Mouse (Mus musculus) myocyte (in vitro differentiated cells): Measurements from ENCODE around the gene Frem1. TPM values are rescaled to one million over a fixed set of nuclear protein-coding genes. Genes with fewer than 3 reads are reported as not detected.

Experiments
- H3K27me3 ChIP-seq: one replicate; pipeline ENCODE4 v1.6.1; 2011; ENCODE audit not compliant: control insufficient read depth, insufficient read depth, insufficient read length
- H3K36me3 ChIP-seq: one replicate; pipeline ENCODE4 v1.6.1; 2011; ENCODE audit not compliant: control insufficient read depth, insufficient read depth
- H3K4me2 ChIP-seq: one replicate; pipeline ENCODE4 v1.6.1; 2011; ENCODE audit warnings: low read depth, control low read depth
- H3K4me3 ChIP-seq: one replicate; pipeline ENCODE4 v1.5.1; 2011; ENCODE audit warnings: mild to moderate bottlenecking, control low read depth, moderate library complexity
- H3K79me2 ChIP-seq: one replicate; pipeline ENCODE4 v1.6.1; 2011; ENCODE audit not compliant: control insufficient read depth, insufficient read depth
- H3ac ChIP-seq: one replicate; pipeline ENCODE4 v1.6.1; 2011; ENCODE audit not compliant: control insufficient read depth, insufficient read length
- CEBPB ChIP-seq: IDR thresholded peaks from 2 replicates; pipeline ENCODE4 v1.6.1; 2011; ENCODE audit warnings: mild to moderate bottlenecking, moderate library complexity; ENCODE audit not compliant: poor library complexity, insufficient read depth, severe bottlenecking
- E2F4 ChIP-seq: IDR thresholded peaks from one replicate; pipeline ENCODE4 v1.6.1; 2011; ENCODE audit warnings: mild to moderate bottlenecking, control low read depth, moderate library complexity; ENCODE audit not compliant: insufficient read depth
- MAX ChIP-seq: IDR thresholded peaks from one replicate; pipeline ENCODE4 v1.6.1; 2011; ENCODE audit warnings: low read depth, mild to moderate bottlenecking, control low read depth
- MYOD1 ChIP-seq, 3 experiments: IDR thresholded peaks; one replicate each; pipeline ENCODE4 v1.6.1; 2011; ENCODE audit warnings: control low read depth in 2 of 3, low read depth in 2 of 3, mild to moderate bottlenecking in 2 of 3, moderate library complexity in 1 of 3; ENCODE audit not compliant: insufficient read length in 2 of 3, control insufficient read depth in 1 of 3
- MYOG ChIP-seq, 3 experiments: IDR thresholded peaks; one replicate each; pipeline ENCODE4 v1.6.1; 2011; ENCODE audit warnings: control low read depth in 2 of 3, low read depth in 2 of 3, mild to moderate bottlenecking in 2 of 3; ENCODE audit not compliant: insufficient read length in 2 of 3, control insufficient read depth in 1 of 3, insufficient read depth in 1 of 3
- POLR2A ChIP-seq: IDR thresholded peaks from one replicate; pipeline ENCODE4 v1.6.1; 2011; ENCODE audit warnings: low read depth, mild to moderate bottlenecking, control low read depth, moderate library complexity; ENCODE audit not compliant: insufficient read length
- POLR2AphosphoS2 ChIP-seq: IDR thresholded peaks from one replicate; pipeline ENCODE4 v1.6.1; 2011; ENCODE audit warnings: low read depth, control low read depth; ENCODE audit not compliant: insufficient read length
- REST ChIP-seq: IDR thresholded peaks from one replicate; pipeline ENCODE4 v1.6.1; 2011; ENCODE audit warnings: mild to moderate bottlenecking, control low read depth, moderate library complexity; ENCODE audit not compliant: insufficient read depth, insufficient read length
- SRF ChIP-seq: IDR thresholded peaks from one replicate; pipeline ENCODE4 v1.6.1; 2011; ENCODE audit warnings: low read depth; ENCODE audit not compliant: control insufficient read depth, insufficient read length
- TCF12 ChIP-seq: IDR thresholded peaks from one replicate; pipeline ENCODE4 v1.6.1; 2011; ENCODE audit warnings: mild to moderate bottlenecking, control low read depth; ENCODE audit not compliant: poor library complexity, insufficient read depth, severe bottlenecking
- TCF3 ChIP-seq: IDR thresholded peaks from one replicate; pipeline ENCODE4 v1.6.1; 2011; ENCODE audit warnings: low read depth, control low read depth; ENCODE audit not compliant: insufficient read length
- USF1 ChIP-seq: IDR thresholded peaks from one replicate; pipeline ENCODE4 v1.6.1; 2011; ENCODE audit warnings: low read depth, mild to moderate bottlenecking, control low read depth, moderate library complexity
- polyA plus RNA-seq: library from polyadenylated mRNA; unstranded; fragments of >200 nt; fragmentation: generic; extraction: Trizol; gene quantifications from one replicate; pipeline ENCODE4 v1.2.1, GENCODE M21; 2012; ENCODE audit warnings: missing spikeins

The Frem1 gene
- polyA plus RNA-seq, 1 experiment = 0.01 TPM

GRCm38 (mm10) chr4:83018111-83019105 is 33.7 kb downstream of the Frem1 start:
- H3K4me2 ChIP-seq = no peak overlapping the region
- no peaks in the 10 kb centered on the region for H3K79me2 ChIP-seq
- peaks cover 16% of the 10 kb centered on the region for H3K27me3 ChIP-seq
- H3K4me3 ChIP-seq = no peak overlapping the region
- H3ac ChIP-seq = no peak overlapping the region
- no peak for TF ChIP-seq REST
- no peak for TF ChIP-seq USF1
- TF ChIP-seq MAX = no peak
- H3K36me3 ChIP-seq = no peaks in the 10 kb centered on the region

- no peak overlapping the region for H3ac ChIP-seq
- no peaks in the 10 kb centered on the region for H3K36me3 ChIP-seq
- no peaks in the 10 kb centered on the region for H3K79me2 ChIP-seq
- TF ChIP-seq E2F4 (no peak), USF1 (no peak), CEBPB (no peak), MYOG (IDR thresholded peaks at IDR 0.05; ENCODE audit: control insufficient read depth in 1 of 3, insufficient read depth in 1 of 3, insufficient read length in 2 of 3, low read depth in 2 of 3) (no peak), POLR2A (no peak), MAX (no peak), REST (no peak)
- no peak overlapping the region for H3K4me2 ChIP-seq
- H3K27me3 ChIP-seq = no peaks in the 10 kb centered on the region
- no peak overlapping the region for H3K4me3 ChIP-seq
Observed at GRCm38 (mm10) chr4:83014538-83014937, 37.6 kb downstream of the Frem1 start.

GRCm38 (mm10) chr4:83004086-83004485 is 48.1 kb downstream of the Frem1 start:
- peaks cover 8% of the 10 kb centered on the region for H3K27me3 ChIP-seq
- no peak overlapping the region for H3ac ChIP-seq
- H3K79me2 ChIP-seq = no peaks in the 10 kb centered on the region
- TF ChIP-seq TCF12 (no peak), CEBPB (no peak), MYOD1 (IDR thresholded peaks at IDR 0.05; ENCODE audit: control insufficient read depth in 1 of 3, insufficient read length in 2 of 3, low read depth in 2 of 3) (no peak), E2F4 (no peak), USF1 (no peak), REST (no peak), MAX (no peak), SRF (no peak), POLR2AphosphoS2 (no peak), TCF3 (no peak), POLR2A (no peak), MYOG (IDR thresholded peaks at IDR 0.05; ENCODE audit: control insufficient read depth in 1 of 3, insufficient read depth in 1 of 3, insufficient read length in 2 of 3, low read depth in 2 of 3) (no peak)
- no peak overlapping the region for H3K4me3 ChIP-seq
- H3K4me2 ChIP-seq = no peak overlapping the region
- H3K36me3 ChIP-seq = no peaks in the 10 kb centered on the region

GRCm38 (mm10) chr4:82992042-82992441 is 60.1 kb downstream of the Frem1 start:
- Histone ChIP-seq H3K36me3 (no peaks in the 10 kb centered on the region), H3K27me3 (peaks cover 23% of the 10 kb centered on the region), H3K4me2 (no peak overlapping the region), H3K79me2 (no peaks in the 10 kb centered on the region), H3K4me3 (no peak overlapping the region), H3ac (no peak overlapping the region)
- no peak for TF ChIP-seq TCF3
- TF ChIP-seq MYOG (IDR thresholded peaks at IDR 0.05; ENCODE audit: control insufficient read depth in 1 of 3, insufficient read depth in 1 of 3, insufficient read length in 2 of 3, low read depth in 2 of 3) = no peak
- TF ChIP-seq REST = no peak
- TF ChIP-seq POLR2AphosphoS2 = no peak
- no peak for TF ChIP-seq SRF
- no peak for TF ChIP-seq USF1
- TF ChIP-seq MYOD1 (IDR thresholded peaks at IDR 0.05; ENCODE audit: control insufficient read depth in 1 of 3, insufficient read length in 2 of 3, low read depth in 2 of 3) = no peak
- no peak for TF ChIP-seq POLR2A
- no peak for TF ChIP-seq MAX

- Histone ChIP-seq H3K4me2 (no peak overlapping the region), H3K27me3 (peaks cover 23% of the 10 kb centered on the region), H3K79me2 (no peaks in the 10 kb centered on the region), H3K4me3 (no peak overlapping the region), H3K36me3 (no peaks in the 10 kb centered on the region), H3ac (no peak overlapping the region)
- no peak for TF ChIP-seq E2F4
- TF ChIP-seq POLR2AphosphoS2 = no peak
- TF ChIP-seq POLR2A = no peak
- TF ChIP-seq TCF12 = no peak
- no peak for TF ChIP-seq MYOG (IDR thresholded peaks at IDR 0.05; ENCODE audit: control insufficient read depth in 1 of 3, insufficient read depth in 1 of 3, insufficient read length in 2 of 3, low read depth in 2 of 3)
- TF ChIP-seq MAX = no peak
- TF ChIP-seq SRF = no peak
- TF ChIP-seq CEBPB = no peak
- no peak for TF ChIP-seq MYOD1 (IDR thresholded peaks at IDR 0.05; ENCODE audit: control insufficient read depth in 1 of 3, insufficient read length in 2 of 3, low read depth in 2 of 3)
- no peak for TF ChIP-seq REST
- TF ChIP-seq USF1 = no peak
Observed at GRCm38 (mm10) chr4:82990973-82991695, 61.0 kb downstream of the Frem1 start.
